Mouse (Mus musculus) kidney, adult 8-10 months (tissue): ENCODE measurements at regions not wholly inside any gene's neighbourhood (a gene's known extent, or its start where the extent isn't known, plus 50 kb on each side); places are given as distances from the start of the nearest gene placed in this dataset.

ENCODE experiments used
- DNase-seq, 2 experiments: peaks; one replicate each; pipeline ENCODE4 v3.0.0; 2022

GRCm38 (mm10) chr8:107719656-107720055 lies 131.4 kb upstream of the Psmd7 start:
- DNase-seq = peak in 1 of 2 experiments; percentile 5

DNA sequence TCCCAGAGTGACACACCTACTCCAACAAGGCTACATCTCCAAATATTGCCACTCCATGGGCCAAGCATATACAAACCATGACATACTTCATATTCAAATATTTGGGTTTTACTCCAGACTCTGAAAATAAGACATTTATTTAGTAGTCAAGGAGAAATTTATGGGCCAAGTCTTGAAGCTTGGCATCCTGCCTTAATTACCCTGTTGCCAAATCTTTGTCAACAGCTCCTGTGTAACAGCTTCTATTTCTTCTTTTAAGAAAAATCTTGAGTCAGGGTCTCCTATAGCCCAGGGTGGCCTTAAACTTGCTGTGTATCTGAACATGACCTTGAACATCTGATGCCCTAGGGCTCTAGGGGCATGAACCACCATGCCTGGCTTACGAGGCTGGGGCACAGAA lies 138.5 kb upstream of the Psmd7 start:
- no peak for DNase-seq

DNA sequence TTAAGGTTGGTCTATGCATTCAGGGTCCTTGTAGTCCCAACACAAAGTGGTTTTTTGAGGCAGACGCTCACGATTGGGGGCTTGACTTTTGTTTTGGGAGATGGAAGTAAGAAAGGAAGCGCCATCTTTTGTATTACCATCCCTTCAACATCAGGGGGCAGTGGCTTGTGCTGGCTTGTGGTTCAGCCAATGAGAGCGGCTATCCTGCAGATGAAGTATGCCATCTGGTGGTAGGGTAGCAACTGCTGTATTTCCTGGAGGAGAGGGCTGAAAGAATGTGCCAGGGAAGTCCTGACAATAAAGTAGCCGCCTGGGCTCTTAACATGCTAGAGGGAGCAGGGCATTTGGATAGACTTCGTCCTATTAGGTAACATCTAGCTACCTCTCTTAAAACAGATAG lies 139.0 kb upstream of the Psmd7 start:
- no peak for DNase-seq

DNA sequence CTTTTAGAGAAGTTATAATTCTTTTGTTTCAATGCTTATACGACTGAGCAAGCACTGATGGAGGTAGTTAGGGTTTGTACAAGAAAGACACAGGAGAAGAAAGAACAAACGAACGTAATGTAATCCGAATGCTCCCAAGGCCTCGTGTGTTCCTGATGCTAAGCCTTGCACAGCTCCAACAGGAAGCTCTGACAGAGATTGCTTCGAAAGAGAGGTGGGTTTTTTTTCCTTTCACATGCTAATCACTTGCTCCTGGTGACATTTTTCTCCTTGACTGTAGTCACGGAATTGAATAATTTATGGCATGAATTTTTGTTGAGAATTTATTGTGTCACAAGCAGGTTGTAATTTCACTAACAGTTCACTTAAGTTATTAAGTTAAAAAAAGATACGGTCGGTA lies 150.8 kb upstream of the Psmd7 start:
- no peak for DNase-seq

DNA sequence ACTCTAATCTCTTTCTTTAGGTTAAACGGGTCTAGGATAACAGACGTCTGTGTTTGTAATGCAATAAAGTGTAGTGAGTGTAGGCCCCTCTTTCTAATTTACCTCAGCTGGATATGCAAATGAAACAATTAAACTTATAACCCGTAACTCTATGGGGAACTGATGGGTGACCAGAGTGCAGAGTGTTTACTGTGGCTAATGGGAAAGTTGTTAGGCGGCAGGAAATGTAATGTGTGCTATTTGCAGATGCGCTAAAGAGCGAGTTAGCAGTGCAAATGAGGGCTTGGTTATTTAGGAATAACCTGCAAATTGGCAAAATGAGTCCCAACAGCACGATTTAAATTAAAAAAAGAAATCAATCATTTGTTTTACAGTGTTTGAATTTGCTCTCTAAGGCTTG lies 168.8 kb upstream of the Psmd7 start:
- no peak for DNase-seq

GRCm38 (mm10) chr8:107758637-107759036 lies 170.4 kb upstream of the Psmd7 start:
- no peak for DNase-seq

DNA sequence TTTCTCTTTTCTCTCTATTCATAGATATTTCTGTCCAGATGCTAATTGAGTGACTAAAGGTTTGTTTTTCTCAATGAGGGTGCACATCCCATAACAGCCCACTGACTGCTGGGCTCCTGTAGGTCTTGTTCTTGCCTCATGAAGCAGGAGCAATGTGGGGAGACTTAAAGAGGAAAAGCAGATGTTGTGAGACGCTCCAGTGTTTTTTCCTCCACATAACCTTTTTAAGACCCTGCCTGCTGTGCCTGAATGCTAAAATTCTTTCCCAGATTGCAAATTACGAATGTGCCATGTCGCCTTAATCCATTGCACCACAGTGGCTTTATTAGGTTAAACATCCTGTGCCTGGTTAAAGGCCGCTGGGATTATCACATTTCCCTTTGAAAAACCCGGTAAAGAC lies 165.5 kb upstream of the Zfhx3 start:
- no peak for DNase-seq

DNA sequence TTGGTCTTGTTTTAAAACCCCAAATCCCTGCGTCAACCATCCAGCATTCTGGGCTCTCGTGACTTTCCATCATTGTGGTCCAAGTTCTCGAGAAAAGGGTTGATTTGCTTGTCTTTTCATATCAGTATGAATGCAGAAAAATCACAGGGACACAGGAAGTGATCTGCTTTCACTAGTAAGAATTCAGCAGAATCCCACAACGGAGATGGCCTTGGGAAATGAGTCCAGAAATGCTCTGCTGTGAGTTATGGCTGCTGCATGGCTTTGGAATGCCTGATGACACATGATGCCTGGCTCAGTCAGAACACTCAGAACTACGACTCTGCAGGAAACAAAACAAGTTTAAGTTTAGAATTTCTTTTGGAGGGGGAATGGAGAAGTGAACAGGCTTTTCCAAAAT lies 156.7 kb upstream of the Zfhx3 start:
- no peak for DNase-seq

GRCm38 (mm10) chr8:107792286-107792685 lies 150.2 kb upstream of the Zfhx3 start:
- DNase-seq = no peak

DNA sequence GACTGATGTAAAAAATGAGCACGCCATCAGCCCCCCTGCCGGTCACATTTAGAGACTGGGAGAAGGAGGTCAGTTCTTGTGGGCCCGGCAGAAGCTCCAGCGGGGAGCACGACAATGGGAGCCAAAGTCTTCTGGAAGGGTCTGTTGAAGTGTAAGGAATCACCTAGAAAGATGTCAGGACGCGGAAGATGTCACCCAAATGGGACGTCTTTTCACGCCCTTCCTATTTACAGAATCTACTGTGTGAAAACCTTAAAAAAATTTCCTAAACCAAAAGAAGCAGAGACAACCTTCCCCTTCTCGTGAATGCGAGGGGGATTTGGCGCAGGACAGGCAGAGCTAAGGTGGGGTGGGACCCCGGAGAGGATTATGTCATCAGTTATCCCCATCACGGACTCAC lies 127.5 kb upstream of the Zfhx3 start:
- DNase-seq = no peak

DNA sequence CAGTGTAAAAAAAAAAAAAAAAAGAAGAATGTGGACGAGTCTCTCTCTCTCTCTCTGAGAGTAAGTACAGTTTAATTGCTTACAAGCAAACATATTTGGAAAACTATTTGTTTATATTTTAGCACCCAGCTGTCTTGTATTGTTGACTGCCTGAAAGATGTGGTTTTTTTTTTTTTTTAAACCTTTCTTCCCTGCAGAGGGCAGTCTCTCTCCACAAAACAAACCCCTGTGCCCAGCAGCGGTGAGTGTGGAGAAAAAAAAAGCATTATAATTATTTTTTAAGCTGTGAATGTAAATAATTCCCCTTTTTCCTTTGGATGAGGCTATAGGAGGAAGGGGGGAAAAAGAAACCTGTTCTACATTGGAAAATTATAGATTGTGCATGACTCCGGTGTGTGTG lies 126.7 kb upstream of the Zfhx3 start:
- DNase-seq = no peak

DNA sequence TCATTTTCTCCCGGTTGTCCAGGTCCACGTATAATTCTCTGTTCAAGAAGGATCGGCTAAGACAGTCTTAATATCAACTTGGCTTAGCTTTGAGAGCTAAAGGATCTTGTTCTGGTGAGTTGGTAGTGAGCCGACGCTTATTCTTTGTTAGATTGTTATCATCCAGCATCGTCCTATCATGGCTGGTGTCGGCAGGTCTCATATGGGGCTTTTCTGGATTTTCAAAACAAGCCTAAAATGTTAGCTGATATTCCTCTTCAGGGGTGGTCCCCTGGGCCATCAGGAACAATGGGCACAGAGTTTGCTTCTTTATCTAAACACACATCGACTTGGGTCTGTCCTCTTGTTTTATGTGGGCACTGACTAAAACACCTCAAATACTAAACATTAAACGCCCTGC lies 124.6 kb upstream of the Zfhx3 start:
- DNase-seq = no peak

DNA sequence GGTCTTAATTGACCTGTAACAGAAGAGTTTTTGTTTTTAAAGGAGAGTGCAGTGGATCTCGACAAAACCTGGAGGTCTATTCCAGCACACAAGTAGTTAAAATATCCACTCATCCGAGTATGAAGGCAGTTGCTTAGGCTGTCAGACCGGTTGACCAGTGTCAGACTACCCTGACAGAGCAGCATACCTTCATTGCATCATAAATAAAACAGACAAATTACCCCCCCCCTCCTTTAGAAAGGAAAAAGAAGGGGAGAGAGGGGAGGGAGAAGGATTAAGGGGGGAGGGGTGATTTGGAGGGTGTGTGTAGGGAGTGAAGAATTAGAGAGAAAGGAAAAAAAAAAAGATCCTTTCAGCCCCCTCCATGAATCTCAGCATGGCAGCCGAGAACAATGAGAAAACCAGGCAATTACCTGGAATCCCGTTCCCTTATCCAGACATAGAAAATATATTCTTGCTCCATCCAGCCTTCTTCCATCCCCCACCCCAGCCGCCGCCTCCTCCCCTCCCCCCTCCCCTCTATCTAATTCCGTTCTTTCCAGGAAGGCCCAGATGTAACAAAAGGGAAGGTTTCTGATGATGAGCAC lies 122.2 kb upstream of the Zfhx3 start:
- no peak for DNase-seq

DNA sequence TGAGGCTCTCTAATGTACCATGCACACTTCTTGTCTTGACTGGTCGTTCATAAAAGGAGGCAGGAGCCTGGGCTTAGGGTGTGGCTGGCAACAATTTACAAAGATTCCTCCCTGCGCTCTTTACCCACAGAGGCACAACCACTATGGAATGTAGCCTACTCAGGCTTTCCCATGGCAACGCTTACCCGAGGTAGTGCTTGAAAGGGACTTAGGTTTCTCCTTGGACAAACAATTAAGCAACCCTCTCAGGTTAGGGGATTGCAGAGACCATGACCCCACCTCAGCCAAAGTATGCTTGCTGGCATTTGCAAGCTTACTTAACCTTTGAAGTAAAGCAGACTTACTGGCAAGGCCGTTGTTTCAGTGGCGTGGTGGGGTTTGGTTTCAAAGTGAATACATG lies 120.9 kb upstream of the Zfhx3 start:
- DNase-seq = no peak

- no peak for DNase-seq
These were observed 118.3 kb upstream of the Zfhx3 start for GRCm38 (mm10) chr8:107824096-107824495.

DNA sequence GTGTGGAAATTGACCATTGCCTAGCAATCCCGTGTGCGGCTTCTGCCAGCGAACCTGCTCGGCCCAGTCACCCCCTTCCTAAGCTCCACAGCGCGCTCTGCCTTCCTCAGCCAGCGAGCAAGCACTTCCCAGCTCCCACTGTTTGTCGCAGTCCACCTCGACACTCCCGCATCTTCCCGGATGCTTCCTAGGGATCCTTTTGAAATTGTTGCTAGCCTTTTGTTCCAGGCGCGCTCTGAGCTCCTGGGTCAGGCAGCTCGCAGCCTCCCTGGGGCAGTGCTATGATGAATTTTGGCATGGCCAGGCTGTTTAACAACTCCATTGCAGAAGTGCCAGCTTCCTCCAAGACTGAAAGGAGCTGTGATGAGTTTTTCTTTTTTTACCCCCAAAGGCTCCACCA lies 117.8 kb upstream of the Zfhx3 start:
- DNase-seq = no peak

DNA sequence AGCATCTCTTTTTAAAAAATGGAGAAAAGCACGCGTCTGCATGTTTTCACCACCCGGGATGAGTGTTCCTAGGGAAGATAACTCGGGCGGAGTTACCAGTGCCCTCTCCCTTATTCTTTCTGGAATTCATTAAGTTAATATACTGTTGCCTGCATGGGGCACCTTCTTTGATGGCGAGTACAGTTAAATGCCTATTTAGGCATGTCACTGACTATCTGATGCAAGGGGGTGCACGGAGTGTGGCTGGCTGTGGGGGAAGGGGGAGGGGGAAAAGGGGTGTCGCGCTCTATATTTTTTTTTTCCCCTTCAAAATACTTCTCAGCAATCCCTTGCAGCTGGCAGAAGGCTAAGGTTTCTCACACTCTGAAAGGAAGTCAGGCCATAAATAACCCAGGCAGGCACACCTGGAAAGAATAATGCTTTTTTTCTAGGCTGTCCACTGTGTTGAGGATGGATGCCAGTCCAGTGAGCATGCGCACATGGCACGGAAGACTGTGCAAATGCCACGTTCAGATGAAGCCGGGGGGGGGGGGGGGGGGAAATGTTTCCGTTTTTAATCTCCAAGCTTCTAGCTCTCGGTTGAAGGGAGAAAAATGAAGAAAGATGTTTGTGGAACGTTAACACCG lies 114.8 kb upstream of the Zfhx3 start:
- DNase-seq = no peak

DNA sequence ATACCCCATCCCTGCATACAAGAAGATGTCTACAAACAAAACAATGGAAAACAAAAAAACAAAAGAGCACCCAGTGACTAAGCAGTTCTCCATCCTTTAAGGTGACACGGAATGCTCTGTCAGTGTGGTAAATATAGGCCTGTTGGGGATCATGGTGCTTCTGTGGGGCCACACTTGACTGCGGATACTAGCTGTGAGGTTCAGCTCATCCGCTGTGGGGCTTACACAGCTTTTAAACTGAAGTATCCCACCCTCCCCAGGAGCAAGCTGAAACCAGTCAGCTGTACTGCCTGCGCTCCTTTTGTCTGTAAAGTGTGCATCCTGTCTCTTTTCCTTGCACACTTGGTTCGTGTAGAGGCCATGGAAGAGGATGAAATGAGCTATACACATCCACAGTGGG lies 113.9 kb upstream of the Zfhx3 start:
- no peak for DNase-seq

DNA sequence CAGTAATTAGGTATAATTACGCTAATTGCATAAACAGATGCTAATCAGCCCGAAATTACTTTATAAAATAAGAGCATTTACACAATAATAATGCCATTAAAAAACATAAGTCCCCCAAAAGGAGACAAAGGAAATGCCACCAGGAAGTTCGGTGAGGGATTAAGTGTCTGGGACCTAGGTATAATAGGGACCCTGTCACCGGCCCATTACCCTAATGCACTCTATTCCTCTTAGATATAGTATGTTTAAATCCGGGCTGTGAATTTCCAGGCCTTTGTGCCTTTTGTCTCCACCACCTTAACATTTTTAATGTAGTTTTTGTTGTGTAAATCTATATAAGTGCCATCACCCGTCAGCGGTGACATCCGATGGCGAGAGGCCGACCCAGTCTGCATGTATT lies 109.0 kb upstream of the Zfhx3 start:
- no peak for DNase-seq

GRCm38 (mm10) chr8:107846141-107846540 lies 96.3 kb upstream of the Zfhx3 start:
- DNase-seq = no peak

DNA sequence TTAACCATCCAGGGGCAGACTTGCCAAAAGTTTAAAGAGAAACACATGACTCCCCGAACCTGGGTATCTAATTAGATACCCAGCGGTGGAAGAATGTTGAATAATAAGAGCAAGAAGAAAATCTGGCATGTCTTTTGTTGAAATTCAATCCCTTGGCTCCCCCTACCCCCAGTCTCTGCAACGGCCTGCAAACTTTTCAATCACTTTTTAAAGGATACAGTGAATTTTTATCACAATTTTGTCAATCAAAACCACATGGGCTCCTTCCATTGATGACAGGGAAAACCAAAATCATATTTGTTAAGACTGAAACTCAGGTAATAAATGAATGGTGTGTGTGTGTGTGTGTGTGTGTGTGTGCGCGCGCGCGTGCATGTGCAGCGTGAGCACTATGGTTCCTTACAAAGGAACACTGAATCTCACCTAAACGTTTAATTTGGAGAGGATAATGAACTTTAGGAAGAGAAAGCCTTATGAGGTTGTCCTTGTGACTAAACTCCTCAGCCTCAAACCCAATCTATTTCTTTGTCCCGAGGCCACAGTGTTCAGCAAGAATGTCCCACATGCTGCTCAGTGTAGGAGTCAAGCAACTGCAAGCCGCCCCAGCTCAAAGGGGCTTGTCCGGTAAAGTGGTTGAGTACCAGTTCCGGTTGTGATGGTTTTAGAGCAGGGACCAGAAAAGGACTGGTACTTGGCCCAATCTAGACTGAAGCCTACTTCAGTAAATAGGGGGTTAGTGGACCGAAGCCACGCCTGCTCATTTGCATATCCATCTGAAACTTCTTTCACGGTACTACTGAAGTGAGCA lies 91.0 kb upstream of the Zfhx3 start:
- no peak for DNase-seq

- no peak for DNase-seq
These were observed 82.7 kb upstream of the Zfhx3 start for GRCm38 (mm10) chr8:107859770-107860169.

- DNase-seq = no peak
These were observed 82.2 kb upstream of the Zfhx3 start for GRCm38 (mm10) chr8:107860251-107860650.
